Mouse (Mus musculus): Measurements from ENCODE around the gene Lmtk2. TPM values are rescaled to one million over a fixed set of nuclear protein-coding genes. Genes with fewer than 3 reads are reported as not detected.

Lmtk2 gene
- total and polyA plus RNA-seq, 3 experiments = 12.6 to 14.8 TPM; not detected in 1

GRCm38 (mm10) chr5:144114068-144114467, 13.8 kb downstream of the Lmtk2 start:
- peak; percentile 30 for DNase-seq (ENCODE audit: low read depth, low spot score)
- TF ChIP-seq RCOR1 (IDR thresholded peaks at IDR 0.05; ENCODE audit: low read depth, low read length) (no peak), CTCF (IDR thresholded peaks at IDR 0.05 in 2 of 3, conservative IDR thresholded peaks at IDR 0.05 in 1 of 3; ENCODE audit: control insufficient read depth in 1 of 3, insufficient read depth in 1 of 3, low read depth in 2 of 3, low read length in 3 of 3, poor library complexity in 1 of 3, severe bottlenecking in 1 of 3) (peak in 1 of 3 experiments; percentile 14; a peak in 1 of 6 replicates)
- Histone ChIP-seq H3K79me2 (ENCODE audit: control insufficient read depth, insufficient read depth, low read length, poor library complexity) (peaks cover 44% of the 10 kb centered on the region), H3K9ac (ENCODE audit: control insufficient read depth, low read depth, low read length, poor library complexity, severe bottlenecking) (no peak overlapping the region), H3K36me3 (ENCODE audit: control insufficient read depth in 1 of 2, insufficient read depth in 2 of 2, low read length in 2 of 2) (peaks cover 0 to 19% of the 10 kb centered on the region in 2 experiments; a peak in 3 of 4 replicates), H3K27ac (ENCODE audit: control insufficient read depth, low read depth, low read length) (no peak overlapping the region), H3K4me3 (ENCODE audit: control insufficient read depth in 1 of 2, insufficient read depth in 1 of 2, low read depth in 2 of 2, low read length in 2 of 2) (no peak overlapping the region), H3K9me3 (replicated peaks; ENCODE audit: insufficient read depth, low read length) (no peaks in the 10 kb centered on the region), H3K4me1 (ENCODE audit: control insufficient read depth in 1 of 2, insufficient read depth in 2 of 2, low read length in 2 of 2) (peaks cover 14 to 23% of the 10 kb centered on the region in 2 experiments), H3K27me3 (ENCODE audit: control insufficient read depth in 1 of 2, insufficient read depth in 2 of 2, low read length in 2 of 2) (no peaks in the 10 kb centered on the region)

- peak overlapping the region; percentile 36 for H3K27ac ChIP-seq (ENCODE audit: control insufficient read depth, low read depth, low read length)
- peaks cover 14 to 23% of the 10 kb centered on the region in 2 experiments for H3K4me1 ChIP-seq (ENCODE audit: control insufficient read depth in 1 of 2, insufficient read depth in 2 of 2, low read length in 2 of 2)
- H3K9ac ChIP-seq (ENCODE audit: control insufficient read depth, low read depth, low read length, poor library complexity, severe bottlenecking) = no peak overlapping the region
- peak; percentile 34 for DNase-seq (ENCODE audit: low read depth, low spot score)
- H3K79me2 ChIP-seq (ENCODE audit: control insufficient read depth, insufficient read depth, low read length, poor library complexity) = peaks cover 39% of the 10 kb centered on the region
- H3K36me3 ChIP-seq (ENCODE audit: control insufficient read depth in 1 of 2, insufficient read depth in 2 of 2, low read length in 2 of 2) = peaks cover 0 to 19% of the 10 kb centered on the region in 2 experiments; a peak in 3 of 4 replicates
- no peaks in the 10 kb centered on the region for H3K27me3 ChIP-seq (ENCODE audit: control insufficient read depth in 1 of 2, insufficient read depth in 2 of 2, low read length in 2 of 2)
- no peak for TF ChIP-seq KAT2A (conservative IDR thresholded peaks at IDR 0.05; ENCODE audit: low read depth, low read length)
- no peak for TF ChIP-seq ZMIZ1 (IDR thresholded peaks at IDR 0.05; ENCODE audit: low read depth, low read length)
- no peak for TF ChIP-seq USF2 (IDR thresholded peaks at IDR 0.05; ENCODE audit: borderline replicate concordance in 1 of 2, insufficient read depth in 1 of 2, low read depth in 1 of 2, low read length in 2 of 2)
- 0 out of 2 replicates have a peak, but pooled peaks have one; percentile 17 for TF ChIP-seq RCOR1 (IDR thresholded peaks at IDR 0.05; ENCODE audit: low read depth, low read length)
- TF ChIP-seq ZC3H11A (IDR thresholded peaks at IDR 0.05; ENCODE audit: low read depth, low read length) = no peak
- no peak for TF ChIP-seq GABPA (IDR thresholded peaks at IDR 0.05; ENCODE audit: low read depth, low read length)
- peak; percentile 28 to 53 for TF ChIP-seq EP300 (IDR thresholded peaks at IDR 0.05; ENCODE audit: low read depth in 1 of 2, low read length in 2 of 2)
- no peak for TF ChIP-seq MAX (IDR thresholded peaks at IDR 0.05; ENCODE audit: low read length)
- TF ChIP-seq MEF2A (IDR thresholded peaks at IDR 0.05; ENCODE audit: extremely low read depth, insufficient replicate concordance, low read depth, low read length, poor library complexity, severe bottlenecking) = no peak
- no peak overlapping the region for H3K4me3 ChIP-seq (ENCODE audit: control insufficient read depth in 1 of 2, insufficient read depth in 1 of 2, low read depth in 2 of 2, low read length in 2 of 2)
- H3K9me3 ChIP-seq (replicated peaks; ENCODE audit: insufficient read depth, low read length) = no peaks in the 10 kb centered on the region
These were observed 14.9 kb downstream of the Lmtk2 start for GRCm38 (mm10) chr5:144114970-144115627.

- DNase-seq (ENCODE audit: low read depth, low spot score) = peak; percentile 52
- Histone ChIP-seq H3K36me3 (ENCODE audit: control insufficient read depth in 1 of 2, insufficient read depth in 2 of 2, low read length in 2 of 2) (peaks cover 0 to 19% of the 10 kb centered on the region in 2 experiments; a peak in 3 of 4 replicates), H3K9ac (ENCODE audit: control insufficient read depth, low read depth, low read length, poor library complexity, severe bottlenecking) (no peak overlapping the region), H3K27me3 (ENCODE audit: control insufficient read depth in 1 of 2, insufficient read depth in 2 of 2, low read length in 2 of 2) (no peaks in the 10 kb centered on the region), H3K79me2 (ENCODE audit: control insufficient read depth, insufficient read depth, low read length, poor library complexity) (peaks cover 37% of the 10 kb centered on the region), H3K27ac (ENCODE audit: control insufficient read depth, low read depth, low read length) (no peak overlapping the region), H3K4me1 (ENCODE audit: control insufficient read depth in 1 of 2, insufficient read depth in 2 of 2, low read length in 2 of 2) (peaks cover 14 to 23% of the 10 kb centered on the region in 2 experiments), H3K4me3 (ENCODE audit: control insufficient read depth in 1 of 2, insufficient read depth in 1 of 2, low read depth in 2 of 2, low read length in 2 of 2) (no peak overlapping the region), H3K9me3 (replicated peaks; ENCODE audit: insufficient read depth, low read length) (no peaks in the 10 kb centered on the region)
- TF ChIP-seq RCOR1 (IDR thresholded peaks at IDR 0.05; ENCODE audit: low read depth, low read length) = 0 out of 2 replicates have a peak, but pooled peaks have one; percentile 1
- TF ChIP-seq ETS1 (IDR thresholded peaks at IDR 0.05; ENCODE audit: low read depth, low read length) = no peak
These were observed 15.4 kb downstream of the Lmtk2 start for GRCm38 (mm10) chr5:144115628-144115977.
